Mouse (Mus musculus) CD8-positive naive resting alpha-beta T cell, adult 57 days (primary cell): ENCODE data around the gene Olfr1000. TPM values are rescaled to one million over a fixed set of nuclear protein-coding genes. Genes with fewer than 3 reads are reported as not detected.

Source experiments
- total RNA-seq: library from RNA; stranded (reverse); gene quantifications from one replicate; pipeline ENCODE4 v1.2.4, GENCODE M21; 2023

Olfr1000 gene
- not detected for total RNA-seq

GRCm38 (mm10) chr2:85611803-85612202 is at the start of gene Olfr1000:
TSS of gene Olfr1000 (minus strand) at chr2:85611903.

GRCm38 (mm10) chr2:85650604-85651003 is 38.9 kb upstream of the Olfr1000 start, which contains the start of gene Olfr1002:
TSS of gene Olfr1002 (minus strand) at chr2:85650704.

GRCm38 (mm10) chr2:85588648-85589047 is 23.1 kb downstream of the Olfr1000 start, which contains the start of gene Olfr998:
TSS of gene Olfr998 (plus strand) at chr2:85588948.

GRCm38 (mm10) chr2:85578915-85579314 is 32.8 kb downstream of the Olfr1000 start, which contains the start of gene Olfr996:
TSS of gene Olfr996 (plus strand) at chr2:85579215.

Other genes starting within 250 kb of the Olfr1000 start
- gene Olfr988, start 248.7 kb downstream of the Olfr1000 start, total RNA-seq: not detected
- not detected for gene Olfr992, start 202.4 kb downstream of the Olfr1000 start, total RNA-seq
- gene Olfr993, start 197.0 kb downstream of the Olfr1000 start, total RNA-seq: not detected
- gene Olfr994, start 175.5 kb downstream of the Olfr1000 start, total RNA-seq: not detected
- not detected for gene Olfr995, start 168.3 kb downstream of the Olfr1000 start, total RNA-seq
- not detected for gene 4833423E24Rik, start 92.9 kb downstream of the Olfr1000 start, total RNA-seq
- not detected for gene Olfr996, start 32.7 kb downstream of the Olfr1000 start, total RNA-seq
- not detected for gene Olfr998, start 23.0 kb downstream of the Olfr1000 start, total RNA-seq
- gene Olfr1002, start 38.8 kb upstream of the Olfr1000 start, total RNA-seq: not detected
- gene Olfr154, start 52.6 kb upstream of the Olfr1000 start, total RNA-seq: not detected
- not detected for gene Olfr1006, start 66.9 kb upstream of the Olfr1000 start, total RNA-seq
- gene Olfr1008, start 77.5 kb upstream of the Olfr1000 start, total RNA-seq: not detected
- gene Olfr1009, start 103.5 kb upstream of the Olfr1000 start, total RNA-seq: not detected
- gene Olfr1012, start 150.9 kb upstream of the Olfr1000 start, total RNA-seq: not detected
- gene Olfr1013, start 155.2 kb upstream of the Olfr1000 start, total RNA-seq: not detected
- not detected for gene Olfr1014, start 160.8 kb upstream of the Olfr1000 start, total RNA-seq
- not detected for gene Olfr1015, start 170.1 kb upstream of the Olfr1000 start, total RNA-seq
- not detected for gene Olfr1016, start 190.6 kb upstream of the Olfr1000 start, total RNA-seq
- gene Olfr1018, start 206.6 kb upstream of the Olfr1000 start, total RNA-seq: not detected
- gene Olfr1019, start 233.6 kb upstream of the Olfr1000 start, total RNA-seq: not detected
- not detected for gene Olfr1020, start 235.1 kb upstream of the Olfr1000 start, total RNA-seq